Mouse (Mus musculus) G1E (cell line): ENCODE results near the gene Mroh9. TPM values are rescaled to one million over a fixed set of nuclear protein-coding genes. Genes with fewer than 3 reads are reported as not detected.

Experiments used
- ATAC-seq: 2 replicates; pipeline ENCODE4 v1.8.0; 2016; ENCODE audit warnings: mild to moderate bottlenecking; ENCODE audit not compliant: insufficient number of reproducible peaks, poor library complexity, low FRiP score, severe bottlenecking; ENCODE audit errors: extremely low read depth
- DNase-seq: peaks from one replicate; pipeline ENCODE4 v3.0.0; 2012; ENCODE audit warnings: low spot score
- H3K27me3 ChIP-seq: 2 replicates; pipeline ENCODE4 v1.6.1; 2012; ENCODE audit warnings: mild to moderate bottlenecking, low read length, inconsistent platforms; ENCODE audit not compliant: insufficient read depth
- H3K36me3 ChIP-seq: replicated peaks from 2 replicates; pipeline ENCODE3; 2012; ENCODE audit warnings: mild to moderate bottlenecking, inconsistent platforms
- H3K4me1 ChIP-seq: 2 replicates; pipeline ENCODE4 v1.6.1; 2012; ENCODE audit warnings: low read depth, low read length, inconsistent platforms, mixed read lengths; ENCODE audit not compliant: insufficient read depth
- H3K4me3 ChIP-seq: 2 replicates; pipeline ENCODE4 v1.5.1; 2012; ENCODE audit warnings: low read depth, mild to moderate bottlenecking, inconsistent platforms, low read length, moderate library complexity, mixed read lengths
- H3K9me3 ChIP-seq: replicated peaks from 2 replicates; pipeline ENCODE4 v1.6.1; 2012; ENCODE audit warnings: inconsistent platforms
- CTCF ChIP-seq: IDR thresholded peaks from 2 replicates; pipeline ENCODE4 v1.5.1; 2012; ENCODE audit warnings: low read depth, low read length, inconsistent platforms, mixed read lengths
- GATA1 ChIP-seq: IDR thresholded peaks from 2 replicates; pipeline ENCODE4 v1.6.1; 2012; ENCODE audit warnings: borderline replicate concordance, low read length, inconsistent platforms, mixed read lengths
- GATA2 ChIP-seq: IDR thresholded peaks from 2 replicates; pipeline ENCODE4 v1.6.1; 2012; ENCODE audit warnings: low read depth, low read length, inconsistent platforms, borderline replicate concordance
- POLR2AphosphoS5 ChIP-seq: IDR thresholded peaks from 2 replicates; pipeline ENCODE4 v1.6.1; 2012; ENCODE audit warnings: low read depth, low read length, inconsistent platforms; ENCODE audit not compliant: insufficient replicate concordance
- TAL1 ChIP-seq: conservative IDR thresholded peaks from 2 replicates; pipeline ENCODE4 v1.6.1; 2012; ENCODE audit warnings: low read depth, low read length, inconsistent platforms, mixed read lengths
- polyA plus RNA-seq: library from polyadenylated mRNA; stranded (reverse); fragments of >175 nt; gene quantifications from 2 replicates; pipeline ENCODE4 v1.2.3, GENCODE M21; 2012
- total RNA-seq, 2 experiments: library from RNA; stranded (forward) in 1 of 2; stranded (reverse) in 1 of 2; fragments of 200-1000 nt in 1 of 2; fragments of >200 nt in 1 of 2; fragmentation: Nextera tagmentation in 1 of 2; gene quantifications; 2 replicates each; pipeline ENCODE4 v1.2.3; 2014 to 2017

The Mroh9 gene
- total and polyA plus RNA-seq, 3 experiments, result not detected

DNA sequence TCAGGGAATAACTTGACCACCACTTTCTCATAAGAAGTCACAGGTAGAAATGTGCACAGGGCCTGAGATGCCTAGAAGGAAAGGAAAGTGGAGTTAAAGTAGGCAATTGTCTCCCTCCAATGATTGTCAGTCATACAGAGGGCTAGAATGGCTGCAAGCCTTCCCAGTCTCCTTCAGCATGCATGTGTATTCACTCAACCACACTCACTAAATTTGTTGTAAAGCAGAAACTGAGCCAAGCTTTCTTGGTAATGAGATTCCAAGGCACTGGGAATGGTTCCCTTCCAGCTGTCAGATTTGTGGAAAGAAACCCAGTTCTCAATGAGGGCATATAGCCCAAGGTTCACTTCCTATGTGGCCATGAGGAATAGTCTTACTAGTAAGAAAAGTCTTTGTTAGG, 29.8 kb downstream of the Mroh9 start:
- H3K9me3 ChIP-seq, result no peaks in the 10 kb centered on the region
- no peak for TF ChIP-seq POLR2AphosphoS5
- no peak for TF ChIP-seq GATA2
- no peak for TF ChIP-seq GATA1
- TF ChIP-seq TAL1, result no peak
- no peak for TF ChIP-seq CTCF
- ATAC-seq (no peak), DNase-seq (no peak)
- no peaks in the 10 kb centered on the region for H3K4me1 ChIP-seq
- H3K36me3 ChIP-seq, result no peaks in the 10 kb centered on the region
- H3K27me3 ChIP-seq, result no peaks in the 10 kb centered on the region
- H3K4me3 ChIP-seq, result no peak overlapping the region

DNA sequence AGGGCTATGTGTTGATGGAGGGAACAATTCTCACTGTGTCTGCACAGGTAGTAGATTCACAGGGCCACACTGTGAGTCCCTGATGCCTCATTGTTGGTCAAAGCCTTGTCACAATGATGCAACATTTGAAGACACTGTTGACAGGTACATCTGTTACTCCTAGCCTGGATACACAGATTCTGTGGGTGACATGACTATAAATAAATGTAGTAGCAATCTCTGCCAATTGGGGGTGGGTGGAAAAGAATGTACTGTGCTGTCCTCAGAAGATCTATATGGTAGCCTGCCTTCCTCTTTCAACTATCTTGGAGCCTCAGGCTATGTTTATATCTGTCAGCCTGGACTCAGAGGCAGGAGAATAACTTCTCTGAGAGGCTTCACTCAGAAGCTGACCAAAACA, 62.4 kb downstream of the Mroh9 start:
- no peak for TF ChIP-seq POLR2AphosphoS5
- TF ChIP-seq GATA2, result no peak
- no peak for TF ChIP-seq GATA1
- TF ChIP-seq TAL1, result no peak
- TF ChIP-seq CTCF, result no peak
- Histone ChIP-seq H3K27me3 (no peaks in the 10 kb centered on the region), H3K9me3 (no peaks in the 10 kb centered on the region), H3K36me3 (no peaks in the 10 kb centered on the region), H3K4me1 (no peaks in the 10 kb centered on the region), H3K4me3 (no peak overlapping the region)
- ATAC-seq, result no peak
- DNase-seq, result no peak

DNA sequence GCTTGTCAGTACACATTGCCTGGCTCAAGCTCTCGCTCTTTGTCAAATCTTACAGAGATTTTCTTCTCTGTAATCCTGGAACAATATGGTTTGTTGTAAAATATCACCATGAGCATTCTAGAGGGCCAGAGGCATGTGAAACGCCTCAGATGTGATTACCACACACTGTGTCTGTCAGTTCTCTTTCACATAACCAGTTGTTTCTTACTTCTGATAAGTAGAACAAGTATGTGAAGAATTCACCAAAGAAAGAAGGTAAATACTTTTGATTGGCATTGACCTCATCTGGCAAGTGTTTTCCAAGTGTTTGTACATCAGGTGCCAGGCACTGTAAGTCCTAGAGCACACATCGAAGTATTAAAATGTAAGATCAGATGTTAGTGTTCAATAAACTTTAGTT, 76.2 kb downstream of the Mroh9 start:
- no peaks in the 10 kb centered on the region for H3K9me3 ChIP-seq
- H3K4me3 ChIP-seq, result no peak overlapping the region
- no peaks in the 10 kb centered on the region for H3K36me3 ChIP-seq
- H3K4me1 ChIP-seq, result no peaks in the 10 kb centered on the region
- H3K27me3 ChIP-seq, result no peaks in the 10 kb centered on the region
- ATAC-seq (no peak), DNase-seq (no peak)
- TF ChIP-seq CTCF (no peak), GATA2 (no peak), TAL1 (no peak), GATA1 (no peak), POLR2AphosphoS5 (no peak)

DNA sequence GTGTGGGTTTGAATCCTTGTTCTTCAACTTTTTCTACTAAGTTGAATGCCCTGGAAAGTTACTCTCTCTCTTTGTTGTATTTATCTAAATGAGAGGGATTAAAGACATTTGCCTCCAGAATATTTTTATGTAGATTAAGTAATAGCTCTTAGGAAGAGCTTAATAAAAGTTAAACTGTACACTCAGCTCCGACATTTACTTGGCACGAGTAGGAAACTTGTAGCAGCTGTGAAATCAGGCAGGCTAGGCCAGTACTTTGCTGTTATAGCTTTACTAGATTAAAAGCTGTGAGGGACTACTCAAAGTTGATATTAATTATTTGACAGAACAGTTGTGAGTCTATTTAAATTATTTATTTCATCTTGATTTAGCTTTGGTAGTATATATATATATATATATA, 82.0 kb downstream of the Mroh9 start:
- no peaks in the 10 kb centered on the region for H3K36me3 ChIP-seq
- H3K4me3 ChIP-seq, result no peak overlapping the region
- TF ChIP-seq TAL1, result no peak
- no peaks in the 10 kb centered on the region for H3K27me3 ChIP-seq
- no peak for ATAC-seq
- DNase-seq, result no peak
- no peaks in the 10 kb centered on the region for H3K4me1 ChIP-seq
- no peaks in the 10 kb centered on the region for H3K9me3 ChIP-seq

DNA sequence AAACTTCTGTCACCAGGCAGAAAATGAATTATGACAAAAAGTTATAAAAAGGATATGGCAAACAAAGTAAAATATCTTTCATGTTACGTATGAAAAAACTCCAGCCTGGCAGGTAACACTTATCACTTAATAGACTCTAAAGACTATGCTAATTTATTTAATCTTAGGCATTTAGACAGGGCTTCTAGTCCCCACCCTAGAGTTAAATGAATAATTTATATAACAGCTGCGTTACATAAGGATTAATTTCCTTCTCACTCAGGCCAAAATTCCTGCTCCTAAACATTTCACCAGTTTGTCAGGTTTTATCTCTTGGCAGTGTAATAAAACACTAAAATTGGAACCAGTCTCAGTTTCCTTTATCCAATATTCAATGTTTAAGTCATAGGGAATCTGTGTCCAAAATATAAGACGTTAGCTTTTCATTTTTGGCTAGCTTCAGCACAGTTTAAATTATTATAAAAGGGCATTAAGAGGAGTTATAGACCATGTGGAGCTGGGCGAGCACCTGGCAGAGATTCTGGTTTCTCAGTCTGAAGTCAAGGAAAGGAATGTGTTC, 84.1 kb downstream of the Mroh9 start:
- Histone ChIP-seq H3K27me3 (no peaks in the 10 kb centered on the region), H3K4me3 (no peak overlapping the region), H3K36me3 (no peaks in the 10 kb centered on the region), H3K4me1 (no peaks in the 10 kb centered on the region), H3K9me3 (no peaks in the 10 kb centered on the region)
- no peak for ATAC-seq
- TF ChIP-seq GATA1, result no peak
- DNase-seq, result no peak

DNA sequence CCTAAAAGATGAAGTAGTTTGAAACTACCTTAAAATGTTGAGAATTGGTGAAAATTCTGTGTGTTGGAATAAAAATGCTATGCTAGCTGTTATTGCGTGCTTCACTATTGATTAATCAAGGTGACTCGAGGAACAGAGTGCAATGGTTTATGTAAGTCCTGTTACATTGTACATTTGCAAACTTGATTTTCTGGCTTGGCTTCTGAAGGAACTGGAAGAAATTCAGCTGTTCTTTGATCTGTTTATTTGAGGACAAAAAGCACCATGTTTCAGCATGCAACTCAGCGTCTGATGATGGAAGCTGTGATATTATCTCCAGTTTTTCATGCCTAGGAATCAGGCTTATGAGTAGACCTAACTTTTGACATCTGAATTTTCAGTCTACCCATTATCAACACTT, 97.9 kb downstream of the Mroh9 start:
- H3K36me3 ChIP-seq, result no peaks in the 10 kb centered on the region
- DNase-seq (no peak), ATAC-seq (no peak)
- TF ChIP-seq GATA2 (no peak), GATA1 (no peak), CTCF (no peak), TAL1 (no peak), POLR2AphosphoS5 (no peak)
- no peaks in the 10 kb centered on the region for H3K9me3 ChIP-seq
- H3K4me1 ChIP-seq, result no peaks in the 10 kb centered on the region
- H3K4me3 ChIP-seq, result no peak overlapping the region
- no peaks in the 10 kb centered on the region for H3K27me3 ChIP-seq

DNA sequence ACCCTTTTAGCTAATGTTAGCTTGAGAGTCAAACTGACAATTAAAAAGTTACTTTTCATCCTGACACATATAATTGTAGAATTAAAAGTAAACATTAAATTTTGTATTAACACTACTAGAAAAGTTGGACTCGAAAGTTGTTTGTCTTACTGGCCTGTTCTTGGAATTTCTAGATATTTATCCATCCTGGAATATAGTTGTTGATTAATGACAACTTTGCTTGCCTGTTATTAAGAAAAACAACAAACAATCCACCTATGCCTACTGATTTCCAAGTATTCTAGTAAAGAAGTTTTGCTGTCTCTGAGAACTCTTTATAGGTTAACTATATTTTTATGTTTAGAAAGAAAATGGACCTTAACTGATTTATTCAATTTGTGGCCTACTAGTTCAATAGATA, 98.7 kb downstream of the Mroh9 start:
- ATAC-seq (no peak), DNase-seq (no peak)
- H3K9me3 ChIP-seq, result no peaks in the 10 kb centered on the region
- H3K4me3 ChIP-seq, result no peak overlapping the region
- H3K4me1 ChIP-seq, result no peaks in the 10 kb centered on the region
- TF ChIP-seq GATA1 (no peak), GATA2 (no peak), CTCF (no peak), TAL1 (no peak), POLR2AphosphoS5 (no peak)
- no peaks in the 10 kb centered on the region for H3K27me3 ChIP-seq
- no peaks in the 10 kb centered on the region for H3K36me3 ChIP-seq
